Mouse (Mus musculus) CD4-positive, CD25-positive, alpha-beta regulatory T cell, adult 2 months (primary cell): Measurements from ENCODE around the gene Get4.

Experiments used
- DNase-seq: peaks from one replicate; pipeline ENCODE4 v3.0.0-alpha.2; 2012; ENCODE audit warnings: low read depth, low spot score

Get4 gene

GRCm38 (mm10) chr5:139317751-139318504 is 65.8 kb downstream of the Get4 start:
- no peak for DNase-seq
